Mouse (Mus musculus) small intestine, adult 2 months (tissue): ENCODE data around the gene Nfkbie. TPM values are rescaled to one million over a fixed set of nuclear protein-coding genes. Genes with fewer than 3 reads are reported as not detected.

Experiments
- H3K27ac ChIP-seq: fragments of 200-500 bp; 2 replicates; pipeline ENCODE4 v1.5.1; 2012; ENCODE audit warnings: low read depth, low read length, control low read depth, inconsistent platforms; ENCODE audit not compliant: insufficient read depth
- H3K27me3 ChIP-seq: fragments of 200-500 bp; 2 replicates; pipeline ENCODE4 v1.6.1; 2012; ENCODE audit warnings: mild to moderate bottlenecking, moderate library complexity, low read length, inconsistent platforms; ENCODE audit not compliant: control insufficient read depth, insufficient read depth
- H3K36me3 ChIP-seq: fragments of 200-500 bp; 2 replicates; pipeline ENCODE4 v1.6.1; 2012; ENCODE audit warnings: mild to moderate bottlenecking, low read length, control low read depth, inconsistent platforms; ENCODE audit not compliant: control insufficient read depth, insufficient read depth
- H3K4me1 ChIP-seq: fragments of 200-500 bp; 2 replicates; pipeline ENCODE4 v1.6.1; 2012; ENCODE audit warnings: low read length, inconsistent platforms, mixed read lengths; ENCODE audit not compliant: control insufficient read depth, insufficient read depth, insufficient read length
- H3K4me3 ChIP-seq: fragments of 200-500 bp; 2 replicates; pipeline ENCODE4 v1.5.1; 2012; ENCODE audit warnings: low read depth, mild to moderate bottlenecking, control low read depth, inconsistent platforms, low read length, moderate library complexity
- CTCF ChIP-seq: fragments of 200-500 bp; IDR thresholded peaks from 2 replicates; pipeline ENCODE4 v1.5.1; 2012; ENCODE audit warnings: low read depth, mild to moderate bottlenecking, control low read depth, inconsistent platforms, low read length, moderate library complexity, mixed read lengths; ENCODE audit not compliant: insufficient replicate concordance, insufficient read length; ENCODE audit errors: extremely low read depth
- POLR2A ChIP-seq: fragments of 200-500 bp; IDR thresholded peaks from 2 replicates; pipeline ENCODE4 v1.6.1; 2012; ENCODE audit warnings: low read depth, mild to moderate bottlenecking, control low read depth, inconsistent platforms, low read length, moderate library complexity
- WGBS: fragments of 180-500 bp; shearing (Covaris S2); methylation state at CpG from one replicate; pipeline ENCODE4 v1.1.7; 2018; 5-methylcytosine and 5-hydroxymethylcytosine counted together
- polyA plus RNA-seq: library from polyadenylated mRNA; depleted of rRNA; stranded (reverse); fragments of >200 nt; gene quantifications from 2 replicates; pipeline ENCODE4 v1.2.3, GENCODE M21; 2012

Gene Nfkbie
- polyA plus RNA-seq, 1 experiment = 6.2 TPM

DNA sequence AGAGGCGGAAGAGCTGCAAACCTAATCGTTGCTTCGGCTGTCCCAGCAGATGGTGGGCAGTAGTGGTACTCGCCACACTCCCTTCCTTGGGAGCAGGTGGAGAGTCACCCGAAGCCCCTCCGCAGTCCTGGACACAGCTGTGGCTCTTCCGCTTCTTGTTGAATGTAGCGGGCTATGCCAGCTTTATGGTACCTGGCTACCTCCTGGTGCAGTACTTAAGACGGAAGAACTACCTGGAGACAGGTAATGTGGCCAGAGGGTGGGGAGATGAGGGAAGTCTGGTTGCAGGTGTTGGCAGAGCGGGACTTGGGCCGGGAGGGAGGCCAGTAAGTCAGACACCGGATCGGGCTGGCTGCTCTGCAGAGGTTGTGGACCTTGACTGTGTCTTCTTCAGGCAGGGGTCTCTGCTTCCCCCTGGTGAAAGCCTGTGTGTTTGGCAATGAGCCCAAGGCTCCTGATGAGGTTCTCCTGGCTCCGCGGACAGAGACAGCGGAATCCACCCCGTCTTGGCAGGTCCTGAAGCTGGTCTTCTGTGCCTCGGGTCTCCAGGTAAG is 9.1 kb downstream of the Nfkbie start:
- 7% methylated on average over 18 of the region's 18 CpGs for WGBS
- Histone ChIP-seq H3K27ac (0 out of 2 replicates have a peak overlapping the region, but pooled peaks have one; percentile 11), H3K4me3 (peak overlapping the region; percentile 89), H3K27me3 (no peaks in the 10 kb centered on the region), H3K36me3 (peaks cover 35% of the 10 kb centered on the region), H3K4me1 (peaks cover 7% of the 10 kb centered on the region; the same call in 1 of the 2 replicates)
- no peak for TF ChIP-seq CTCF
- TF ChIP-seq POLR2A = no peak

DNA sequence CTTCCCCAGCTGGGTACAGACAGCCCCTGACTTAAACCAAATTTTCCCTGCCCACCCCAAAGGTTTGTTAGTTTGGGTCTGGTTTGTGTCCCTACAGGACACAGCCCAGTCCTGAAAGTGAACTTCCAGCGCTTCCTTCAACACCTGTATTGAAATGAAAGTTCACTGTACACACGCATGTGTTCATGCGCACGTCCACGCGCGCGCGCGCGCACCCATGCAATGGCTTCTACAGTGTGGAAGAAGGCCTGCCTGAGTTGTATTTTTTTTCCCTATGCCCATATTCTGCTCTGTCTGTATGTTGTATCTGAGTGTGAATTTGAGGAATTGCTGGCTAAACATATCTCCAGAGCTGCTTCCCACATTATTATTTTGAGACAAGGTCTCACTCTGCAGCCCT is 9.6 kb downstream of the Nfkbie start:
- WGBS = 73% methylated on average over 11 of the region's 11 CpGs
- peaks cover 7% of the 10 kb centered on the region; the same call in 1 of the 2 replicates for H3K4me1 ChIP-seq
- TF ChIP-seq POLR2A = no peak
- no peak for TF ChIP-seq CTCF
- no peak overlapping the region for H3K27ac ChIP-seq
- H3K4me3 ChIP-seq = peak overlapping the region; percentile 89
- peaks cover 39% of the 10 kb centered on the region for H3K36me3 ChIP-seq
- no peaks in the 10 kb centered on the region for H3K27me3 ChIP-seq

DNA sequence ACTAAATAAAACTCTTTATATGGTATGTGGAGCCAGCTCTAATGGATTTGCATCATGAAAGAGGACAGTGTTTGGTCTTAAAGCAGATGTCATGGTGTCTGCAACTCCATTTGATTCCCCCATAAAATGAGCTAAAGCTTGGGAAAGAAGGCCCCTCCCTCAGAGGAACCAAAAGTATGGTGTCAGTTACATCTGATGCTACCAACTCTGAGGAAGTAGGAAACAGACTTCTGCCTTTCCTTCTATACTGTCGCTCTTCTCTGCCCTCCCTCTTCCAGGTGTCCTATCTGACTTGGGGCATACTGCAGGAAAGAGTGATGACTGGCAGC is 10.5 kb downstream of the Nfkbie start:
- H3K27ac ChIP-seq = no peak overlapping the region
- peaks cover 48% of the 10 kb centered on the region for H3K36me3 ChIP-seq
- H3K4me1 ChIP-seq = peaks cover 7% of the 10 kb centered on the region
- no peak for TF ChIP-seq CTCF
- H3K4me3 ChIP-seq = no peak overlapping the region
- H3K27me3 ChIP-seq = no peaks in the 10 kb centered on the region
- whole genome bisulfite sequencing = 74% methylated on average over 1 of the region's 1 CpGs

DNA sequence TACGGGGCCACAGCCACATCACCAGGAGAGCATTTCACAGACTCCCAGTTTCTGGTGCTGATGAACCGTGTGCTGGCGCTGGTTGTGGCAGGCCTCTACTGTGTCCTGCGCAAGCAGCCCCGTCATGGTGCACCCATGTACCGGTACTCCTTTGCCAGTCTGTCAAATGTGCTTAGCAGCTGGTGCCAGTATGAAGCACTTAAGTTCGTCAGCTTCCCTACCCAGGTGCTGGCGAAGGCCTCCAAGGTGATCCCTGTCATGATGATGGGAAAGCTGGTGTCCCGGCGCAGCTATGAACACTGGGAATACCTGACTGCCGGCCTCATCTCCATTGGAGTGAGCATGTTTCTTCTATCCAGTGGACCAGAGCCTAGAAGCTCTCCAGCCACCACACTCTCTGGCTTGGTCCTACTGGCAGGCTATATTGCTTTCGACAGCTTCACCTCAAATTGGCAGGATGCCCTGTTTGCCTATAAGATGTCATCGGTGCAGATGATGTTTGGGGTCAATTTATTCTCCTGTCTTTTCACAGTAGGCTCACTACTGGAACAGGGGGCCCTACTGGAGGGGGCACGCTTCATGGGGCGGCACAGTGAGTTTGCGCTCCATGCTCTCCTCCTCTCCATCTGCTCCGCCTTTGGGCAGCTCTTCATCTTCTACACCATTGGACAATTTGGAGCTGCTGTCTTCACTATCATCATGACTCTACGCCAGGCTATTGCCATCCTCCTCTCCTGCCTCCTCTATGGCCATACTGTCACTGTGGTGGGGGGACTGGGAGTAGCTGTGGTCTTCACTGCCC is 11.1 kb downstream of the Nfkbie start:
- Histone ChIP-seq H3K36me3 (peaks cover 54% of the 10 kb centered on the region), H3K4me1 (peaks cover 7% of the 10 kb centered on the region), H3K27ac (no peak overlapping the region), H3K27me3 (no peaks in the 10 kb centered on the region), H3K4me3 (no peak overlapping the region)
- TF ChIP-seq CTCF = no peak
- no peak for TF ChIP-seq POLR2A
- 59% methylated on average over 18 of the region's 18 CpGs for WGBS

DNA sequence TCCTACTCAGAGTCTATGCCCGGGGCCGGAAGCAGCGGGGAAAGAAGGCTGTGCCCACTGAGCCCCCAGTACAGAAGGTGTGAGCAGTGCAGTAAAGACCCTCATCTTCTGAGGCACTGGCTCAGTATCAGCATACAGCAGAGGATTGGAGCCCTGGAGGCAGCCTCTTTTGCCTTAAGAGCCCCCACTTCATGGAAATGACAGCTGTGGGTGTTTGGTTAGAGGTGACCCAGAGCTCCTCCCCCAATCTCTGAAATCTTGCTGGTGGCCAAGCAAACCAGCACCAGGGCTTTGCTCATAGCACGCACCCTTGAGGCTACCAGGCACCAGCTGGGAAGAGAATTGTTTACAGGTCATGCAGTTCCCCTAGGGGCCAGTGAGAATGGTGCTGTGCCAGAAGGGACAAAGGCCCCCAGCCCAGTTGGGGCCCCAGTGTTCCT is 11.7 kb downstream of the Nfkbie start:
- H3K36me3 ChIP-seq = peaks cover 56% of the 10 kb centered on the region

DNA sequence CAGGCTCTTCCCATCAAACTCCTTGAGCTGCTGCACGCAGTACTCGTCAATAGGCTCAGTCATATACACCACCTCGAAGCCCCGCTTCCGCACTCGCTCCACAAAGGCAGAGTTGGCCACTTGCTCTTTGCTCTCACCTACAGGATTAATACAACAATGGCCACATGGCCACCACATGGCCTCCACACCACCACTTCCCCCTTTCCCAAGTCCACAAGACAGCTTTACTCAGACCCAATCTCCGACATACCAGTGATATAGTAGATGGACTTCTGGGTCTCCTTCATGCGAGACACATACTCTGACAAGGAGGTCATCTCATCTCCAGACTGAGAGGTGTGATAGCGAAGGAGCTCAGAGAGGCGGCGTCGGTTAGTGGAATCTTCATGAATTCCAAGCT is 13.5 kb downstream of the Nfkbie start:
- no peak overlapping the region for H3K4me3 ChIP-seq
- WGBS = 78% methylated on average over 12 of the region's 12 CpGs
- H3K27ac ChIP-seq = no peak overlapping the region
- no peaks in the 10 kb centered on the region for H3K27me3 ChIP-seq
- no peak for TF ChIP-seq CTCF
- TF ChIP-seq POLR2A = no peak
- peaks cover 56% of the 10 kb centered on the region for H3K36me3 ChIP-seq
- H3K4me1 ChIP-seq = peaks cover 7% of the 10 kb centered on the region

More for the DNA sequence above, 11.7 kb downstream of the Nfkbie start:
- 58% methylated on average over 4 of the region's 4 CpGs for WGBS
- no peak overlapping the region for H3K4me3 ChIP-seq
- H3K27me3 ChIP-seq = no peaks in the 10 kb centered on the region
- peaks cover 7% of the 10 kb centered on the region for H3K4me1 ChIP-seq
- no peak overlapping the region for H3K27ac ChIP-seq
- TF ChIP-seq POLR2A = no peak
- TF ChIP-seq CTCF = no peak

DNA sequence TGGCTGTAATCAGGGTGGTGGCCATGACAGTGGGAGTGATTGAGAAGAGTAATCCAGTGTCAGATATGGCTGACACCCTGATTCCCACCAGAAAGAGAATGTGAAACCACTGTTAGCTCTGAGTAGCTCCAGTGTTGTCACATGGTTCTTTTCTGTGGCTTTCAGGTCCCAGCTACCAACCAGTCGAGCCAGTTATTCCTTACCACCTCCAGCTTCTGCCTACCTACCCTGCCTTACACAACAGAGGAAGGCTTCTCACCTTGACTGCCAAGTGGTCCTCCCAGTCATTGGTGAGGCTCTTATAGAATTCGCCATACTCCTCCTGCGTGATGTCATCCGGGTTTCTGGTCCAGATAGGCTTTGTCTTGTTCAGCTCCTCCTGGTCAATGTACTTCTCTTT is 14.5 kb downstream of the Nfkbie start:
- Histone ChIP-seq H3K27me3 (no peaks in the 10 kb centered on the region), H3K36me3 (peaks cover 56% of the 10 kb centered on the region), H3K27ac (no peak overlapping the region), H3K4me3 (no peak overlapping the region), H3K4me1 (peaks cover 7% of the 10 kb centered on the region)
- 61% methylated on average over 4 of the region's 4 CpGs for WGBS
- TF ChIP-seq CTCF = no peak
- TF ChIP-seq POLR2A = no peak
